Mouse (Mus musculus) heart, postnatal 4 days (tissue): ENCODE data around the gene Arhgef25. TPM values are rescaled to one million over a fixed set of nuclear protein-coding genes. Genes with fewer than 3 reads are reported as not detected.
"Not testable (repeated sequence)": the region's sequence is repeated elsewhere in the genome, so short reads cannot be mapped to it uniquely, and the experiment has no call there.

Source experiments
- DNase-seq: peaks from one replicate; pipeline ENCODE4 v3.0.0; 2021
- total RNA-seq, 2 experiments: library from RNA; stranded (reverse); gene quantifications; 2 replicates each; pipeline ENCODE4 v1.2.3; 2021

Arhgef25 gene
- total RNA-seq, 2 experiments from 2014 or later, result 19.9 to 21.0 TPM

- DNase-seq, result peak; percentile 30
Measured at GRCm38 (mm10) chr10:127165654-127166403, 24.1 kb downstream of the Arhgef25 start.

DNA sequence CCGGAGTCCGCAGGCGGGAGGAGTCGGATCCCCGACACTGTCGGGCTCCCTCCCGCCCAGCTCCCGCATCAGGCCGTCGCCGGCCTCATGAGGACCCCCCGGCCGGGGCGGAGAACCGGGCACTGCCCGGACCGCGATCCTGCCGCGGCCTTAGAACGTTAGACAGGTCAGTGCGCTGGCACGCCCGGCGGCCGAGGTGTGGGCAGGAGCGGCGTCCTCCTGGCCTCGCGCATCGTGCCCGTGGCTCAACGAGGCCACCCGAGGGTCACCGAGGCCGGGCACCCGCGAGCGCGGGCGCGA lies 24.6 kb downstream of the Arhgef25 start:
- no peak for DNase-seq

GRCm38 (mm10) chr10:127164631-127165353 lies 25.1 kb downstream of the Arhgef25 start, which contains the start of gene B4galnt1:
B4galnt1 (plus strand) TSS chr10:127165225.
- peak; percentile 79 for DNase-seq

GRCm38 (mm10) chr10:127164190-127164589 lies 25.7 kb downstream of the Arhgef25 start:
- DNase-seq, result no peak

DNA sequence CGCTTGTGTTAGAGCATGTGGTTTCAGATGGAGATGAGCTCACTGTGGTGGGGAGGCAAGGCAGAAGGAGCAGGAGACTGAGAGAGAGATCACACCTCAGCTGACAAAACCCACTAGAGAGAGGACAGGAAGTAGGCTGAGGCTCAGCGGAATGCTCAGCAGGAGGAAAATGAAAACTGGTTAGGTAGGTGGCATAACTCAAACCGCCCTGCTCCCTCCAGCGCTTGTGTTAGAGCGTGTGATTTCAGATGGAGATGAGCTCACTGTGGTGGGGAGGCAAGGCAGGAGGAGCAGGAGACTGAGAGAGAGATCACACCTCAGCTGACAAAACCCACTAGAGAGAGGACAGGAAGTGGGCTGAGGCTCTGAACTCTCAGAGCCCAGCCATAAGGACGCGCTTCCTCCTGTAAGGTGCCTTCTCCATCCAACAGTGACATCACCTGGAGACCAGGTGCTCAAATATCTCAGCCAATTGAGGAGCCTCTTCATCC lies 27.1 kb downstream of the Arhgef25 start:
- not testable (repeated sequence) for DNase-seq

GRCm38 (mm10) chr10:127160728-127161127 lies 29.2 kb downstream of the Arhgef25 start:
- DNase-seq, result no peak

DNA sequence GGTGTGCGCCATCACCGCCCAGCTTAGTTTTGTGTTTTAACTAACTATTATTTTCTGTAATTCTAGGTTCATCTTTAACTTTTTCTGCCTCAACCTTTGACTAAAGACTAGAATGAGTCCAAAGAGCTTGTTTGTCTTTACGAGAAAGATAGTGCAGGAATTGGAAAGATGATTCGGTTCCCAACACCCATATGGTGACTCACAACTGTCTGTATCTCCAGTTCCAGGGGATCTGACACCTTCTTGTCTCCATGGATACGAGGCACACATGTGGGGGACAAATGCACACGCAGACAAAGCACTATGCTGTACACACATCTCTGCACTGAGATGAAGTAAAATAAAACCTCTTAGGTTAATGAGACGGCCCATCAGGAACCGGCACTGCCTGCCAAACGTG lies 29.8 kb downstream of the Arhgef25 start:
- no peak for DNase-seq

GRCm38 (mm10) chr10:127158471-127158870 lies 31.4 kb downstream of the Arhgef25 start:
- no peak for DNase-seq

DNA sequence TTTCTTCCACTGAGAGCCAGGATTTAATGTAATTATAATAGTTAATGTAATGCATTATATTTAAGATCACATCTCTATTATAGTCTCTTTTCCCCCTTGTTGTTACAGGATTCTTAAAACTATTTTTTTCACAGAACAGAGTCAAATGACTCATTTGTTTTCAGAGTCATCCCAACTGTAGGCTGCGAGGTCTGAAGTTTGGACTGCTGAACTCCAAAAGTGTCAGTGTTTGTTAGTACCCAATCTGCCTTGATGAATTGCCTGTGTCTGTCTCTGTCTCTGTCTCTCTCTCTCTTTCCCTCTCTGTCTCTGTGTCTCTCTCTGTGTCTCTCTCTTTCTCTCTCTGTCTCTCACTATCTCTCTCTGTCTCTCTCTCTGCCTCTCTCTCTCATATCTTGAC lies 33.4 kb downstream of the Arhgef25 start:
- no peak for DNase-seq

- DNase-seq, result no peak
Measured at GRCm38 (mm10) chr10:127156089-127156488, 33.8 kb downstream of the Arhgef25 start.

- DNase-seq, result no peak
Measured at GRCm38 (mm10) chr10:127154652-127155051, 35.2 kb downstream of the Arhgef25 start.

DNA sequence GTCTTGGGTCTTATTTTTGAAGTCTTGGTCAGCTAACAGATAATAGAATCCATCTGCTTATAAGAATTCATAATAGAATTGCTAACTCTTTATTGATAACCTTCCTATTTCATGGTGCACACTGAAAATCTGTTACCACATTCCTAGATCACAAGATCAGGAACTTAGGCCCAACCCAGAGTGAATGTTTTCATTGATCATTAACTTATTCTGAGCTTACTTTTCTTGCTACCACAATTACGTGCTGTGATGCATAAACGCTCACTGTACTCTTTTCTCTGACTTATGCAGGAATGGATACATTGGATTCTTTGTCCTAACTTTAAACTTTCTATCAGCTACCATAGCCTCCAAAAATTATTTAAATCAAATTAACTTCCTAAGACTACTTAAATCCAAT lies 35.6 kb downstream of the Arhgef25 start:
- DNase-seq, result no peak

DNA sequence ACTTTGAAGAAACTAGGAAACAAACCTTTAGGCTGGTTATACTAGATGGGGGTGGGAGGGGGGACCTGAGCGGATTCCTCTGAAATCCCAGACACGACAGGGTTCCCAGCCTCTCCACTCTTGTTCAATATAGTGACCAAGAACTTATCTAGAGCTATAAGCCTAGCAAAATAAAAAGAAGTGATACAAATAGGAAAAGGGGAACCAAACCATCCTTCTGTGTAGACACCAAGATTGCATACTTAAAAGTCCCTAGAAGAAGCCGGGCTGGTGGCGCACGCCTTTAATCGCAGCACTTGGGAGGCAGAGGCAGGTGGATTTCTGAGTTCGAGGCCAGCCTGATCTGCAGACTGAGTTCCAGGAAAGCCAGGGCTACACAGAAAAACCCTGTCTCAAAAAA lies 36.6 kb downstream of the Arhgef25 start:
- DNase-seq, result no peak

GRCm38 (mm10) chr10:127152556-127152955 lies 37.3 kb downstream of the Arhgef25 start:
- DNase-seq, result not testable (repeated sequence)

DNA sequence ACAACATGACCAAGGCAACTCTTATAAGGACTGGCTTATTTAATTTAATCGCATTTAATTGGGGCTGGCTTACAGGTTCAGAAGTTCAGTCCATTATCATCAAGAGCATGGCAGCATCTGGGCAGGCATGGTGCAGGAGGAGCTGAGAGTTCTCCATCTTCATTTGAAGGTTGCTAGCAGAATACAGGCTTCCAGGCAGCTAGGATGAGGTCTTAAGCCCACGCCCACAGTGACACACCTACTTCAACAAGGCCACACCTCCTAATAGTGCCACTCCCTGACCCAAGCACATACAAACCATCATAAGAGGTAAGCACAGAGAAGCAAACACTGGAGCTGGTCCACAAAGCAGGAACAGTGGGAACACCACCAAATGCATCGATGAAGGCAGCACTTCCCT lies 38.6 kb downstream of the Arhgef25 start:
- DNase-seq, result not testable (repeated sequence)

DNA sequence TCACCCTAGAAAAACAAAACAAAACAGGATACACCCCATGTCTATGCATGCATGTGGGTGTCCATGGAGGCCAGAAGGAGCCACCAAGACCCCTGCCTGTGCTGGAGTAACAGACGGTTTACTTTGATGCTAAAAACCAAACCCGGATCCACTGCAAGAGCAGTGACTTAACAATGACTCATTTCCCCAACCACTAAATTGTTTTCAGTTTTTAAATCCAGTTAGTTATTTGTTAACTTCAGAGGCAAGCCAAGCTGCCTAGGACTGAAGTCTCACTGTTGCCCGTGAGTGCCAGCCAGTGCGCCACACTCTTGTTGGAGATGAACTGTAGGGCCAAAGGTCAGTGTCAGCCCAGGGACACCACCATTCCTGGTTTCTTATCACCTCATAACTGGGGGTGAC lies 39.4 kb downstream of the Arhgef25 start:
- DNase-seq, result no peak

- no peak for DNase-seq
Measured at GRCm38 (mm10) chr10:127147135-127147534, 42.7 kb downstream of the Arhgef25 start.

GRCm38 (mm10) chr10:127145303-127145702 lies 44.6 kb downstream of the Arhgef25 start:
- no peak for DNase-seq

DNA sequence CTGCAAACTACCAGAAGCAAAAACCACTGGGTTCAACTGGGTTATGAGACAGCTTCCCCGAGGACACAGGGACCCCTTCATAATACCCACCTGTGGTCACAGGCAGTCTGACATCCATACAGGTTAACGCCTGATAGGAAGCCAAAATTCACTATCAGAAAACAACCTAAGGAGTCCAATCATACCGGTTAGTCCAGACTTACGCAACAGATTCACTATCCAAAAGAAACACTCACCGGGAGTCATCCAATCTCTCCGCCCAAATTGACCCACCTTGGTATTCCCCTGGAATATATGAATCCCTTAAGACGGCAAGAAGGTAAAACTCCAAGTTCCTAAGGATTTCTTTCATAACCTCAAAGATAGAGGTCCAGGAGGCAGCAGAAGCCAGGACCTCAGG lies 45.3 kb downstream of the Arhgef25 start:
- DNase-seq, result no peak

GRCm38 (mm10) chr10:127143228-127143627 lies 46.7 kb downstream of the Arhgef25 start:
- DNase-seq, result no peak

DNA sequence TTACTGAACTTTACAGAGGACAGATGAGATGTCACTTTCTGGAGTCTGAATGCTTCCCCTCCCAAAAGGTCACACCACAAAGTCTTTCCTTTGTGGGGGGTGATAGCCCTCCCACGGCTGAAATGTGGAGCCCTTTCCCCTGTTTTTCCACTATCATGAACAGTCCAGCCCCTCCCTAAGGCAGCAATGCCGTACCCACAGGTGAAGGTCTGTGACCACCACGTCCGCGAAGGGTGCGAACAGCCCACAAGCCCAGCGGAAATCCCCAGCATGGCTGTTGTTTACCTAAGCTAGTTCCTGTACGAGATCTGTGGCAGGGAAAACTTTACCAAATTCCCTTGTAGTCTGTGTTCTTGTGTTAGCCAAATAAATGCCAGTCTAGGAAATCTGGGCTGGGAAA lies 48.4 kb downstream of the Arhgef25 start:
- DNase-seq, result no peak

DNA sequence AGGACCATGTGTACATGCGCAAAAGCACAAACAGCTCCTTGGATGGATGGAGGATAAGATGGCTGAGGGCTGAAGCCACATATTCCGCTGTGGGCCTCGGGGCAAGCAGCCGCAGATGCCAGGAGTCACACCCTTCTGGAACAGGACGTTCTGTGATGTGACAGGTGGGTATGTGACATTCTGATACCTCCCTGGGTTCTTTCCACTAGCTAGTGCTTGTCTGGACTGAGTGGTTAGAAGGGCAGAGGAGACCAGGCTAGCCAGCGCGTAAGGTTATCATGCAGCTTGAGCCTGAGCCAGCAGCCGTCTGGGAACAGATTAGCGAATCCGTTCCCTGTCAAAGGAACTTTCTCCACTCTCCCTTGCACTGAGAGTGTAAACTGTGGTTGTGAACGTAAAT lies 48.9 kb downstream of the Arhgef25 start:
- DNase-seq, result no peak

GRCm38 (mm10) chr10:127138328-127139141 lies 51.3 kb downstream of the Arhgef25 start:
- DNase-seq, result no peak
